Mouse (Mus musculus) ES-Bruce4 (cell line): ENCODE measurements around the gene Fyn. TPM values are rescaled to one million over a fixed set of nuclear protein-coding genes. Genes with fewer than 3 reads are reported as not detected.

Experiments used
- H3K27ac ChIP-seq: 2 replicates; pipeline ENCODE4 v1.5.1; 2012; ENCODE audit warnings: low read length, inconsistent platforms; ENCODE audit not compliant: insufficient read depth
- H3K27me3 ChIP-seq: 2 replicates; pipeline ENCODE4 v1.6.1; 2012; ENCODE audit warnings: mild to moderate bottlenecking, low read length, inconsistent platforms; ENCODE audit not compliant: control insufficient read depth, poor library complexity, insufficient read depth, severe bottlenecking
- H3K36me3 ChIP-seq: 2 replicates; pipeline ENCODE4 v1.6.1; 2012; ENCODE audit warnings: inconsistent platforms, mild to moderate bottlenecking, low read length, moderate library complexity; ENCODE audit not compliant: control insufficient read depth, poor library complexity, insufficient read depth, severe bottlenecking
- H3K4me1 ChIP-seq: one replicate; pipeline ENCODE4 v1.8.1; 2011; ENCODE audit warnings: low read length; ENCODE audit not compliant: control insufficient read depth, insufficient read depth
- H3K4me3 ChIP-seq: 2 replicates; pipeline ENCODE4 v1.5.1; 2011; ENCODE audit warnings: low read depth, mild to moderate bottlenecking, low read length
- H3K9ac ChIP-seq: 2 replicates; pipeline ENCODE4 v1.6.1; 2012; ENCODE audit warnings: low read depth, mild to moderate bottlenecking, inconsistent platforms; ENCODE audit not compliant: poor library complexity, severe bottlenecking
- H3K9me3 ChIP-seq: replicated peaks from 2 replicates; pipeline ENCODE4 v1.6.1; 2012; ENCODE audit warnings: mild to moderate bottlenecking, low read length, inconsistent platforms; ENCODE audit not compliant: control insufficient read depth, poor library complexity, insufficient read depth, severe bottlenecking
- CTCF ChIP-seq: IDR thresholded peaks from one replicate; pipeline ENCODE4 v1.8.1; 2011; ENCODE audit warnings: low read depth, low read length
- EP300 ChIP-seq: IDR thresholded peaks from 2 replicates; pipeline ENCODE4 v1.6.1; 2011; ENCODE audit warnings: low read depth, low read length; ENCODE audit not compliant: insufficient read depth
- POLR2A ChIP-seq: IDR thresholded peaks from one replicate; pipeline ENCODE4 v1.8.1; 2011; ENCODE audit warnings: low read length; ENCODE audit not compliant: insufficient read depth
- polyA plus RNA-seq: library from polyadenylated mRNA; stranded (reverse); fragments of >200 nt; gene quantifications from 2 replicates; pipeline ENCODE4 v1.2.4, GENCODE M21; 2011; ENCODE audit warnings: low read depth; ENCODE audit not compliant: missing spikeins, insufficient read depth, insufficient read length

Gene Fyn
- polyA plus RNA-seq, 1 experiment: 19.1 TPM

- Histone ChIP-seq H3K27ac (no peak overlapping the region), H3K4me3 (no peak overlapping the region), H3K36me3 (no peaks in the 10 kb centered on the region), H3K27me3 (no peaks in the 10 kb centered on the region), H3K9ac (no peak overlapping the region), H3K4me1 (peaks cover 3% of the 10 kb centered on the region), H3K9me3 (no peaks in the 10 kb centered on the region)
- TF ChIP-seq POLR2A (no peak), EP300 (no peak), CTCF (no peak)
These were observed 154.4 kb downstream of the Fyn start for GRCm38 (mm10) chr10:39522857-39523614.

DNA sequence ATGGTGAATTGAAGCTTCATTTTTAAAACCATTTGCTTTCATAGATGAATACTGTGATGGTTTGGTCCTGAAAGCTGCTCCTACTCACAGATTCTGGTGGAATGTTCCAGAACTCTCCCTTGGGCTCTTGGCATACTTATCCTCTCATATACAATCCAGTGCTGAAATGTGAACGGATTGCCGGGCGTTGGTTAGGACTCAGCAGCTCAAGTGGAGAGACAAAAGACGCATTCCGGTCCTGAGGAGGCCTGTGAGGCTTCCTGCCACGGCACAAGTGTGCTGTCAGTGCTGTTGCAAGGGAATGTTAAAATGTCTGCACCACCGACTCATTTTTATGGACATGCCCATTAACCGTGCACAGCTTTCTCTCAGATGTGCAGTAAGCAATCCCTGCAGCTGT, 155.7 kb downstream of the Fyn start:
- Histone ChIP-seq H3K27ac (no peak overlapping the region), H3K27me3 (no peaks in the 10 kb centered on the region), H3K9ac (no peak overlapping the region), H3K36me3 (no peaks in the 10 kb centered on the region), H3K4me1 (peaks cover 3% of the 10 kb centered on the region), H3K4me3 (no peak overlapping the region), H3K9me3 (no peaks in the 10 kb centered on the region)
- TF ChIP-seq EP300 (no peak), POLR2A (no peak), CTCF (no peak)

DNA sequence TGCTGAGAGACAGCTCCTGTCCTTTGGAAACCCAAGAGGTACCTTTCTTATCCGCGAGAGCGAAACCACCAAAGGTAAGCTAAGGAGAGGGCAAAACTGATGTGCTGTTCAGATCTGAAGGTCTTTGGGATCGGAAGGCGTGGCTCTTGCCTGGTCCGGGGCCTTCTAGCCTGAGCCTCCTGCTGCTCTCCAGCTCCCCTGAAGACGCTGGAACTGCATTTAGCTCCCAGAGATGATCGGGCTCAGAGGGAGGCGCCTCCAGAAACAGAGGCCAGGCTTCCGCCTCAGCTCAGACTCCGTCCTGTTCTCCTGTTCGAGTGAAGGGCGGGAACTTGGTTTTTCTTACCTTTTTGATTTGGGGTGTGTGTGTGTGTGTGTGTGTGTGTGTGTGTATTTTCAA, 156.8 kb downstream of the Fyn start:
- no peak overlapping the region for H3K27ac ChIP-seq
- TF ChIP-seq POLR2A (no peak), EP300 (no peak)
- H3K9ac ChIP-seq: no peak overlapping the region
- H3K27me3 ChIP-seq: no peaks in the 10 kb centered on the region
- H3K9me3 ChIP-seq: no peaks in the 10 kb centered on the region
- no peak overlapping the region for H3K4me3 ChIP-seq
- no peaks in the 10 kb centered on the region for H3K36me3 ChIP-seq
- peaks cover 3% of the 10 kb centered on the region for H3K4me1 ChIP-seq

- Histone ChIP-seq H3K4me3 (no peak overlapping the region), H3K9ac (no peak overlapping the region), H3K27me3 (no peaks in the 10 kb centered on the region), H3K27ac (no peak overlapping the region), H3K9me3 (no peaks in the 10 kb centered on the region), H3K4me1 (peaks cover 5% of the 10 kb centered on the region), H3K36me3 (no peaks in the 10 kb centered on the region)
- TF ChIP-seq EP300 (no peak), CTCF (no peak), POLR2A (no peak)
These were observed 158.5 kb downstream of the Fyn start for GRCm38 (mm10) chr10:39527113-39527512.

GRCm38 (mm10) chr10:39529179-39529578, 160.5 kb downstream of the Fyn start:
- Histone ChIP-seq H3K4me1 (peaks cover 10% of the 10 kb centered on the region), H3K9ac (no peak overlapping the region), H3K27ac (no peak overlapping the region), H3K4me3 (no peak overlapping the region), H3K9me3 (no peaks in the 10 kb centered on the region), H3K27me3 (no peaks in the 10 kb centered on the region), H3K36me3 (no peaks in the 10 kb centered on the region)
- TF ChIP-seq CTCF: no peak

DNA sequence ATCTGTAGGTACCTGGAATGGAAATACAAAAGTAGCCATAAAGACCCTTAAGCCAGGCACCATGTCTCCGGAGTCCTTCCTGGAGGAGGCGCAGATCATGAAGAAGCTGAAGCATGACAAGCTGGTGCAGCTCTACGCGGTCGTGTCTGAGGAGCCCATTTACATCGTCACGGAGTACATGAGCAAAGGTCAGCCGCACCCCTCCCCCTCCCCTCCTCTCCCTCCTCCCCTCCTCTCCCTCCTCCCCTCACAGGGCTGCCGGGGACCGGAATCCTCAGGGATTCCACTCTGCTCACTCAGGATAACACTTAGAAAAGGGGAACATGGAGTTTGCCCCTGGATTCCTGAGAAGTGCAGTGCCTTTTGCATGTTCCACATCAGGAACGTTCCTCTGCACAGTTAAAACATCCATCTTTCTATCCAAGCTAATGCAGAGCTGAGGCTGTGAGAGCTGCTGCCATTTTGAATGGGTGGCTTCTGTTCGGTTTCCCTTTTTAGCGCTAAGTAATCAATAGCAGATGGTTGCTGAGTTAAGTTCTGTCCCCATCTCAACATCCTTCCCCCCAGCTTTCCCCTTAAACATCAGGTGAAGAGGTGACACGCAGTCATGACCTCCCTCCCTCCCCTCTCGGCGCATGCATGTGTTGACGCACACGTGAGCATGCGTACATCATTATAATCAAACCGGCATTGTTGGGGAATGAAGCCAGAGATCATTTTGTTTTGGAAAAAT, 163.5 kb downstream of the Fyn start:
- Histone ChIP-seq H3K36me3 (no peaks in the 10 kb centered on the region), H3K9ac (no peak overlapping the region), H3K27ac (no peak overlapping the region), H3K9me3 (no peaks in the 10 kb centered on the region), H3K4me3 (no peak overlapping the region), H3K27me3 (no peaks in the 10 kb centered on the region), H3K4me1 (peaks cover 8% of the 10 kb centered on the region)
- TF ChIP-seq EP300 (no peak), POLR2A (no peak), CTCF (no peak)
